Mouse (Mus musculus): ENCODE measurements around the gene Qser1.
"Not testable (repeated sequence)": the region's sequence is repeated elsewhere in the genome, so short reads cannot be mapped to it uniquely, and the experiment has no call there.

The Qser1 gene

GRCm38 (mm10) chr2:104816371-104816827 is at the start of gene Qser1:
TSS of gene Qser1 (minus strand) at chr2:104816760.
- peak; percentile 48 for DNase-seq (ENCODE audit: low read depth, low spot score)

DNA sequence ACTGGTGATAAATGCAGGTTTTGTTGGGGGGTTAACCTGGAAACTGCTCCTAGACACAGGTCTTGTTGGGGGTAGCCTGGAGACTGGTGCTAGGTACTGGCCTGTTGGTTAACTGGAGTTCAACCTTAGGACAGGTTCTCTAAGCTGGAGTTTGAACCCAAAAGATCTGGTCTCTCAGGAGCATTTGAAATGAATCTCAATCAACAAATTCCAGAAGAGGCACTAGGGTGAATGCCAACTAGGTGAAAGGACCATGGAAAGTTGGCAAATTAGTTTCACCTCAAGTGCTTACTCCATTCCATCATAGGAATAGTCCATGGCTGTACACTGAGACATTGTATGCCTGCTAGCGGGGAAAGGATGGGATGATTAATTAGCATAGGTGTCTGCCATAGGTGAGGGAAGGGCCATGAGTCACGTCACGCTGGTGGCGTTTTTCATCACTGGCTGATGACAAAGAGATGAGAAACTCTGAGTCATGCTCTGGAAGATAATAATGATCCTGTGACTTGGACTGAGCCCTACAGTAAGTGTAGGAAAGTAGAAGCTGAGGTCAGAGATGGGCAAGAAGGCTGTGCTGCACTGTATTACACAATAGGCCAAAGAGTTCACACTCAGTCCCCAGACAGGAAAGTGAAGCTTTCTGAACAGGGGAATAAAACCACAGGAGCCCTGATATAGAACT is 47.8 kb upstream of the Qser1 start:
- no peak for DNase-seq (ENCODE audit: low read depth, low spot score)

DNA sequence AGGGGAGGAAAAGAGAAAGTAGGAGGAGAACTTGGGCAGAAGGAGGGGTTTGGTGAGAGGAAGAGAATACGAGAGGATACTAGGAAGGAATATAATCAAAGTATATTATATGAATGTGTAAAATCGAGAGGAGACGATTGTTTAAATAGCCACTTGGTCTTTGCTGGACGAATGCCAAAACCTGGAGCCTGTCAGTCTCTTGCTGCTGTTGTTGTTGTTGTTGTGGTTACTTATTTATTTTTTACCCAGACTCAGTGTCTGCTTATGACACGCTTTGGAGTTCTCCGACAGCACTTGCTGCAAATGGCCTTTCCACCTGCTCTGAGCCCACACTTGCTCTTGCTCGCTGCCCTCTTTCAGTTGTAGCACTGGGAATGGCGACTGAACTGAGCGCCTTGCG is 43.9 kb upstream of the Qser1 start:
- no peak for DNase-seq (ENCODE audit: low read depth, low spot score)

DNA sequence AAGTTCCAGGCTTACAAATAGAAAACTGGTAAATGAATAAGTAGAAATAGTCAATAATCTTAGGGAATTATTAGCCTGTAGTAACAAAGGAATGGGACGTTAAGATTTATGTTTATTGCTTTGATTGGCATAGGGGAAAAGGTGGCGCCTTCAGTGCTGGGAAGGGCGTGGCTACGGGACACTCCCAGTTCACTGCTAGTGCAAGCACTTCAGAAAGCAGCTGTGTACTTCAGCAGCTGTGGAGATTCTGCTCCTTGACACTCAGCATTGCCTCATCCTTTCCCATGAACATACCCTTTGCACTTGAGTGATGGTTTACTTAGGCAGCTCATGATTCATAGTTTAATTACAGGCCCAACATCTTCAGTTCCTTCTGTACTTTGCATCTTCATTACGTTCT is 42.5 kb upstream of the Qser1 start:
- peak; percentile 14 for DNase-seq (ENCODE audit: low read depth, low spot score)

DNA sequence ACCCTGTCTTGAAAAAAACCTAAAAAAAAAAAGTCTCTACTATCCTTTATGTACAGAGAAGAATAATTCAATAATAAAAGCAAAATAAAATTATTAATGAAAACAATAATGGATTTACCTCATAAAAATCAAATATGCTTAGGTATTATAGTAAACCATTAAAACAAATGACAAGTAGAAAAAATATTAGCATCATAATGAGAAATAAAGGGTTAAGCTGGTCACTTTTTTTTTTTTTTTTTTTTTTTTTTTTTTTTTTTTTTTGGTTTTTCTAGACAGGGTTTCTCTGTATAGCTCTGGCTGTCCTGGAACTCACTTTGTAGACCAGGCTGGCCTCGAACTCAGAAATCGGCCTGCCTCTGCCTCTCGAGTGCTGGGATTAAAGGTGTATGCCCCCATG is 41.5 kb upstream of the Qser1 start:
- DNase-seq (ENCODE audit: low read depth, low spot score) = not testable (repeated sequence)

GRCm38 (mm10) chr2:104856218-104856617 is 39.7 kb upstream of the Qser1 start:
- DNase-seq (ENCODE audit: low read depth, low spot score) = peak; percentile 60

DNA sequence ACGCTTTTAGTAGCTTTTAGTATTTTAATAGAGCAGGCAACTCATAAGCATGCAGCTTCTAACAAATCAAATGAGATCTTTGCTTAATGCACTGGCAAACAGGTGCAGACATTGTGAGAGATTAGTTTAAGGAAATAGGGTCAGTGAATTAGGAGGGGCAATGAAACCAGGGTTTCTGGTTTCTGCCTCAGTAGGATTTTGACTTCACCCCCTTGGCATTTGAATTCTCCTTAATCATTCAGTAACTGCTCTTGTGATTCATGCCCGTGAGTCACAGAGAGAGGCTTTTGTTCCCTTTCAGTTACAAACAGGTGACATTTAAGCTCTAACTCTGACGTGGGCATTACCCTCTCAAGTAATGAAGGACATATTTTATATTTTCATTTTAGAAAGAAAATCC is 39.2 kb upstream of the Qser1 start:
- peak; percentile 46 for DNase-seq (ENCODE audit: low read depth, low spot score)

DNA sequence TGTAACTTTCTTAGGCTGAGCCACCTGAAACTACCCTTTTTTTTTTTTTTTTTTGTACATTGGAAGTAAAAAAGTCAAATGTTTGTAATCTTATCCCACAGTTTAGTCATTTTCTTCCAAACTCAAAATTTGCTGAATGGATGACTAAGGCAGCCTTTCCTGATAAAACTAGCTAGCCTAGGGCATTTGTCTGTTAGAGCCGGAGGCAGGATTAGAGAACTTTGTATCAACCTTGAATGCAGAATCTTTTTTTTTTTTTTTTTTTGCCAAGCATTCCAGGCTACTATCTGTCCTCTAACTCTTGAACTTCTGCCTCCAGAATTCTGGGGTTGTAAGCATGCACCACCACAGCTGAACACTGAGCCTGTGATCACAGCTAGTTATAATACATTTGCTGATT is 38.3 kb upstream of the Qser1 start:
- DNase-seq (ENCODE audit: low read depth, low spot score) = no peak

- no peak for DNase-seq (ENCODE audit: low read depth, low spot score)
Measured at GRCm38 (mm10) chr2:104852546-104852945, 36.0 kb upstream of the Qser1 start.

- DNase-seq (ENCODE audit: low read depth, low spot score) = peak; percentile 53
Measured at GRCm38 (mm10) chr2:104851686-104852085, 35.1 kb upstream of the Qser1 start.

DNA sequence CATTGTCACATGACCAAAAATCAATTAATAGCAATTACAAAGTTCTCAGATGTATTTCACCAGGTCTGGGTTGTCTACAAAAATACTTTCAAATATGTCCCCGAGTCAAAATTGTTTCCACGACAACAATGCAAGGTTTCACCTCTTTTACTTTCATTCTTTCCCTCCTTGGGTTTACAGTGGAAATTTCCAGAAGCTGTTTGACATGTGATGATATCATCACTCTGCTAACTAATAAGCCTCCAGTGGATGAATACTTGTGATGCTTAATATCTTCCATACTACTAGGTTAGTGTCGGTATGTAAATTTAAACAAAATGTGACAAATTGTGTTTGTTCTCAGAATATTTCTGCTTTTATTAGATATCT is 33.4 kb upstream of the Qser1 start:
- no peak for DNase-seq (ENCODE audit: low read depth, low spot score)

DNA sequence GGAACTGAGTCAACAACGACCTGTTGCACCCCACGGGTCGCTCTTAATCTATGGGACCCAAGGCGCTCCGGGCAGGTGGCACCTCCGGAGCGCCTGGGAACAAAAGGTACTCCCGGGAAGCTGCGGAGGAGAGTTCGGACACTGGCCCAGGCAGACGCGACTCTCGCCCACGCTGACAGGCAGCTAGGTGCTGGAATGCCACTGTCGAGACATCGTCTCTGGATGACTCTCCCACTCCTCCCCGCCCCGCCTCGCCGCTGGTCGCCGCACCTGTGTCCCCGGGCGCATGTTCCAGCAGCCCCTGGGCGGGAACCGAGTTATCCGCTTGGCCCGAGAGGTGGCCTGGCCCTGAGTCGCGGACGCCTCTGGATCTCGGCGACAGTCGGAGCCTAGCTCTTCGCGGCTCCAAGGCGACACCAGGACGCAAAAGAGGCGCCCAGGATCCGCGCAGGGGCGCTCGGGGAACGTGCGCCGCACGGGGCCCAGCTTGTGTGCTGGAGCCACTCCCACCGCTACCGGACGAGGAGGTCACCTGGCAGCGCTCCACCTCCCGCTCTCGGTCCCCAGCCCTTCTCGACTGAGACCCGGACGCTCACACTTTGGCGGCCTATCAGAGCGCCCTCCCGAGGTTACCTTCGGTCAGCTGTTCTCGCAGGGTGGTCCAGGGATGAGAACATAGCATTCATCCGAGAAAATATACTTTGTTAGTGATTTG is 32.9 kb upstream of the Qser1 start, which contains the start of gene Prrg4:
Gene Prrg4, minus strand, starts transcription at position 601 of the 715 bp plus-strand sequence.
- peak; percentile 87 for DNase-seq (ENCODE audit: low read depth, low spot score)

DNA sequence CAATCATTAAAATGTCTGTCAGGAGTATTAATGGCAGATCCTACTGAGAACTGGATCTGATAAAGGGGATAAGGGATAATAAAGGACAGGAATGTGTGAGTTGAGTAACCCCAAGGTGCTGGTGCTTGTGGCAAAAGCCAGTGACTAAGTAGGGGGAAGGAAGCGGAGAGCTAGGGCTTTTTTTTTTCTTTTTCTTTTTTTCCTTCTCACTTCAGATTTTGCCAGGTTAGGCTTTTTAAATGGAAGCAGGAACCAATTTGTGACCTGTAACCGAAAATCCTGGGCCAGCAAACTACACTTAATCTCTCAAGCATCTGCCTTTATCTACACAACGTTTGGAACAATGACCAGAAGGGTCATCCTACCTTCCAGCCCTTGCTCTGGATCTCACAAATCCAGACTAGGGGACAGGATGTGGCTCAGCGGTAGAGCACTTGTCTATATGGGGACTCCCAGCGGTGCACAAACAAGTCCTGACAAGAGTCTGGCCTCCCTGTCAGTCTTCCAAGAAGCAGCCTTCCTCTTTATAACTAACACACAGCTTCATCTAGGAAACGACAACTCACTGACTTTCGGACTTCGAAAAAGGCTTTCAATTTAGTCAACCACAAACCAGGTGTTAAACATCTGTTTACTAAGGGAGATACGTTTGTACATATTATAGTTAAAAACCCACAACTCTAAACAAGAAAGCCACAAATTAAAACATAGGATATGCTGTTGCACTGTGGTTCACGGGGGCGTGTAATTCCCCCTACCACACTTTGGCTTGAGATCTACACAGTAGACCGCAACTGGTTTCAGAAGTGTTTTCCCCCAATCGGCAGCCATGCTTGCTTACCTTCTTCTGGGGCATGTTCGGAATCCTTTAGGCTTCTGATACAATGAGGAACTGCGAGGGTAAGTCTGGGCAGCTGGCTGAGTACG is 31.9 kb upstream of the Qser1 start:
- DNase-seq (ENCODE audit: low read depth, low spot score) = peak; percentile 26

DNA sequence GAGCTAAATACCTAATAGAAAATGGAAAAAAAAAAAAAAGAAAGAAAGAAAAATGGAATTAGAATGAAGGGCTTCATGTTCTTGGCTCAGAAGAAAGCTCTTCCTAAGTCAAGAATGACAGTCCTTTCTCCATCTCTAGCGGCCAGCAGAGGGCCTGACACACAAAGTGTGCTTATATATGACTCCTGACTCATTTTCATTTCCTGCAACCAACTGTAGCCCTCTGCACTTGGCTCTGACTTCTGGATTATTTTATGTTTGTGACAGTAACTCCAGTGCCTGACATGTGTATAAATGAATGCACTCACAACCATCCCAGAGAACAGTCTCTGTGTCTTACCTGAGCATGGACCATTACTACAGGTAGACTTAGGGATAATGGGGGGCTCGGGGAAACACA is 31.1 kb upstream of the Qser1 start:
- DNase-seq (ENCODE audit: low read depth, low spot score) = peak; percentile 32

- DNase-seq (ENCODE audit: low read depth, low spot score) = no peak
Measured at GRCm38 (mm10) chr2:104846638-104847414, 30.3 kb upstream of the Qser1 start.

DNA sequence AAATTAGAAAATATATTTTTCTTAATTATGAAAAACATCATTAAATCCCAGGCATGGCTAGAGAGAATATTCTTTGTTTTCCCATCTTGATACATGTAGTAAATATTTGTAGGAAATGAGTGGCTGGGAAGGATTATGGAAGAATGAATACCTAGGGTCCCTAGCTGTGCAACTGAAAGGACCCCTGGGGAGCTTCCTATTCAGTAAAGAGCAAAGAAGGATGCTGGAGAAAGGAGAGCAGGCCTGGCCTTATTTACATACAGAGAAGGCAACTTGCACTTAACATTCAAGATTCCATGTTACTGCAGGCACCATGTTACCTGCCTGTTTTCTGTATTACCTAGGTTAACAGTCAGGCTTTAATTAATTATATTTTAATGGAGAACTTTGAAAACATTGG is 26.0 kb upstream of the Qser1 start:
- peak; percentile 23 for DNase-seq (ENCODE audit: low read depth, low spot score)

GRCm38 (mm10) chr2:104841736-104842135 is 25.2 kb upstream of the Qser1 start:
- DNase-seq (ENCODE audit: low read depth, low spot score) = no peak

GRCm38 (mm10) chr2:104840974-104841373 is 24.4 kb upstream of the Qser1 start:
- DNase-seq (ENCODE audit: low read depth, low spot score) = peak; percentile 46

DNA sequence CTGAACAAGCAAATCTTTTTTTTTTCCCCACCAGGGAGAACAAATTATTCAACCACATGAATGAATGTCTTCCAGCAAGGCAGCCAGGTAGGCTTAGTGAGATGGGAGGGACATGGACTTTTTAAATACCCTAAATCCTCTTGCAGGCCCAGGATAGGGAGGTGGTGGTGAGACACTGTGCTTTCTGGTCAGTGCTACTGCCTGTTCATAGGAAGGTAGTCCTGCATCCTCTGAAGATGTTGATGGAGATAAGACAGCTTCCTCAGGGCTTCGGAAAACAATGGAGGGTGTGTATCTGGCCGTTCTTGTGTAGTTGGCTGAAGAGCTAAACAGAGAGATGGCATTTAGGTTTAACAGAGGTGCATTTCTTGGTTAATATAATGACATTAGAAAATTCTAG is 15.9 kb upstream of the Qser1 start:
- no peak for DNase-seq (ENCODE audit: low read depth, low spot score)

- peak; percentile 50 for DNase-seq (ENCODE audit: low read depth, low spot score)
Measured at GRCm38 (mm10) chr2:104826191-104826590, 9.6 kb upstream of the Qser1 start.

DNA sequence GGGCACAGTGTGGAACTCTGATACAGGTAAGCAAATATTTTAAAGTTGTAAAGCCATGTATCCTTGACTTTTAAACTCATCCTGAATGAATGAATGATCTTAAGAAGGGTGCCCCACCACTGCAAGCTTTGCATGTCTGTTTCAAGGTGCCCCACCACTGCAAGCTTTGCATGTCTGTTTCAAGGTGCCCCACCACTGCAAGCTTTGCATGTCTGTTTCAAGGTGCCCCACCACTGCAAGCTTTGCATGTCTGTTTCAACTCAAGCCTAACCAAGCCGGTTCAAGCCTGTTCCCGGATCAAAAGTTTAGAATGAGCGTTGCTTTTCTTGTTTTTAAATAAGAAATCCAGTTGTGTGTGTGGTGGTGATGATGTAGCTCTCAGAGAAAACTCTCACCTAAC is 2.2 kb upstream of the Qser1 start:
- not testable (repeated sequence) for DNase-seq (ENCODE audit: low read depth, low spot score)

Data from ZHBTc4 (cell line).